In genomic region chr13:98135890-98136555, GRCm38 (mm10) we compare ENCODE assay signal across 17 mouse cellular contexts.
DNase-seq lines count a peak whose midpoint lies in the region; ATAC-seq and TF ChIP-seq lines count a peak whose summit lies in the region.
"Had no signal": no experiment of that assay in that cellular context is flagged by ENCODE, and none has a peak within 500 bp of the region (broad histone marks: within the 10 kb centered on the region; RNA-seq: fewer than 3 reads in every experiment).

No protein-coding gene starts in this region.

- TF ChIP-seq CTCF in ES-Bruce4 (IDR thresholded peaks at IDR 0.05; ENCODE audit: low read depth, low read length), result no peak

- TF ChIP-seq EP300 in ES-Bruce4 (IDR thresholded peaks at IDR 0.05; ENCODE audit: insufficient read depth, low read depth, low read length), result no peak

- peaks cover 16% of the 10 kb centered on the region for H3K4me1 ChIP-seq in kidney, embryonic 15.5 days
- H3K4me1 ChIP-seq in ES-Bruce4 (ENCODE audit: control insufficient read depth, insufficient read depth, low read length), result no peaks in the 10 kb centered on the region
- H3K4me1 ChIP-seq in limb, embryonic 13.5 days, result peaks cover 19% of the 10 kb centered on the region
- H3K4me1 ChIP-seq in hindbrain, embryonic 13.5 days (replicated peaks), result peaks cover 18% of the 10 kb centered on the region

- TF ChIP-seq POLR2A in ES-Bruce4 (IDR thresholded peaks at IDR 0.05; ENCODE audit: insufficient read depth, low read length), result no peak

- no peaks in the 10 kb centered on the region for H3K9me3 ChIP-seq in kidney, embryonic 15.5 days (replicated peaks)
- H3K9me3 ChIP-seq in ES-Bruce4 (replicated peaks; ENCODE audit: control insufficient read depth, insufficient read depth, low read length, poor library complexity, severe bottlenecking), result no peaks in the 10 kb centered on the region
- no peaks in the 10 kb centered on the region for H3K9me3 ChIP-seq in limb, embryonic 13.5 days
- no peaks in the 10 kb centered on the region for H3K9me3 ChIP-seq in hindbrain, embryonic 13.5 days
- H3K9me3 ChIP-seq: megakaryocyte, embryonic 14.5 days had no signal

- intact Hi-C loops in heart, postnatal 36 days (cut with DNase I), result no loop called here

- H3K4me3 ChIP-seq in kidney, embryonic 15.5 days (replicated peaks), result no peak overlapping the region
- peak overlapping the region; percentile 12; the same call in 1 of the 2 replicates for H3K4me3 ChIP-seq in ES-Bruce4 (ENCODE audit: low read depth, low read length)
- no peak overlapping the region for H3K4me3 ChIP-seq in limb, embryonic 13.5 days
- H3K4me3 ChIP-seq in hindbrain, embryonic 13.5 days, result no peak overlapping the region
- H3K4me3 ChIP-seq: heart, adult 2 months; megakaryocyte, embryonic 14.5 days; myocyte had no signal

- no peaks in the 10 kb centered on the region for H3K36me3 ChIP-seq in kidney, embryonic 15.5 days
- no peaks in the 10 kb centered on the region for H3K36me3 ChIP-seq in ES-Bruce4 (ENCODE audit: control insufficient read depth, insufficient read depth, low read length, poor library complexity, severe bottlenecking)
- H3K36me3 ChIP-seq in limb, embryonic 13.5 days, result no peaks in the 10 kb centered on the region
- no peaks in the 10 kb centered on the region for H3K36me3 ChIP-seq in hindbrain, embryonic 13.5 days

- H3K9ac ChIP-seq in kidney, embryonic 15.5 days, result no peak overlapping the region
- H3K9ac ChIP-seq in ES-Bruce4 (ENCODE audit: low read depth, poor library complexity, severe bottlenecking), result no peak overlapping the region
- H3K9ac ChIP-seq in limb, embryonic 13.5 days, result no peak overlapping the region; the same call in 1 of the 2 replicates
- no peak overlapping the region for H3K9ac ChIP-seq in hindbrain, embryonic 13.5 days
- H3K9ac ChIP-seq: liver, postnatal 0 days had no signal

- H3K27ac ChIP-seq in kidney, embryonic 15.5 days, result no peak overlapping the region
- no peak overlapping the region for H3K27ac ChIP-seq in ES-Bruce4 (ENCODE audit: insufficient read depth, low read length)
- H3K27ac ChIP-seq in limb, embryonic 13.5 days, result peak overlapping the region; percentile 28; the same call in 1 of the 2 replicates
- no peak overlapping the region for H3K27ac ChIP-seq in hindbrain, embryonic 13.5 days
- H3K27ac ChIP-seq: heart, adult 2 months had no signal

- 33% methylated on average over 12 of the region's 12 CpGs for WGBS in kidney, embryonic 15.5 days
- WGBS in limb, embryonic 13.5 days, result 38% methylated on average over 12 of the region's 12 CpGs
- WGBS in hindbrain, embryonic 13.5 days, result 41% methylated on average over 12 of the region's 12 CpGs

- H3K27me3 ChIP-seq in kidney, embryonic 15.5 days, result no peaks in the 10 kb centered on the region
- H3K27me3 ChIP-seq in ES-Bruce4 (ENCODE audit: control insufficient read depth, insufficient read depth, low read length, poor library complexity, severe bottlenecking), result no peaks in the 10 kb centered on the region
- no peaks in the 10 kb centered on the region for H3K27me3 ChIP-seq in limb, embryonic 13.5 days
- no peaks in the 10 kb centered on the region for H3K27me3 ChIP-seq in hindbrain, embryonic 13.5 days

- H3K4me2 ChIP-seq in kidney, embryonic 15.5 days, result peak overlapping the region; percentile 25; the same call in 1 of the 2 replicates
- peak overlapping the region; percentile 15; the same call in 1 of the 2 replicates for H3K4me2 ChIP-seq in limb, embryonic 13.5 days (replicated peaks)
- no peak overlapping the region for H3K4me2 ChIP-seq in hindbrain, embryonic 13.5 days

- DNase-seq in kidney, adult 11 months, result no peak
- peak; percentile 37 for DNase-seq in brain, adult 2 months (ENCODE audit: low read depth, low spot score)
- DNase-seq in heart, postnatal 36 days, result no peak
- DNase-seq: adrenal gland, postnatal 25 days; heart, adult 2 months; kidney, adult 18-20 months; layer of hippocampus, adult 9-11 months; left cerebral cortex, postnatal 4 days; liver, postnatal 0 days; right cerebral cortex, postnatal 4 days; thymus, postnatal 36 days had no signal

- peak; percentile 64; the same call in 1 of the 2 replicates for ATAC-seq in kidney, embryonic 15.5 days (replicated peaks; ENCODE audit: low FRiP score)
- ATAC-seq in limb, embryonic 13.5 days (ENCODE audit: low FRiP score, low read depth), result no peak
- no peak for ATAC-seq in hindbrain, embryonic 13.5 days (ENCODE audit: low FRiP score)
- ATAC-seq: liver, postnatal 0 days had no signal
